ENCODE assay signal across 8 mouse cellular contexts in the genomic region with DNA sequence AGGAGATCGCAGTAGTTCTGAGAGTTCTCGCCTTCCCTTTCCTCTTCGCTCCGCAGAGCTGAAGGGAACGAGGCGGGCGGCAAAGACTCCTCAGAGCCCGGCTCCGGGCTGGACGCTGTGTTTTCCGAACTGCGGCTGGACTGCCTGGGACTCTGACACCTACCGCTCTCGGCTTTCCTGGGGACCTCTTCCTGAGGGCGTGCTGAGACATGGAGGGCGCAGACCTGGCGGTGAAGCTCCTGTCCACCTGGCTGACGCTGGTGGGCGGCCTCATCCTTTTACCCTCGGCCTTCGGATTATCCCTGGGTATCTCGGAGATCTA. TPM values are rescaled to one million over a fixed set of nuclear protein-coding genes. Genes with fewer than 3 reads are reported as not detected.
DNase-seq lines count a peak whose midpoint lies in the region; ATAC-seq lines count a peak whose summit lies in the region.

No protein-coding gene starts in this region.

- peaks cover 8% of the 10 kb centered on the region; the same call in 1 of the 2 replicates for H3K9me3 ChIP-seq in kidney, embryonic 14.5 days (ENCODE audit: control insufficient read depth, low read length)
- H3K9me3 ChIP-seq in megakaryocyte, embryonic 14.5 days: peaks cover 10% of the 10 kb centered on the region

- peak overlapping the region; percentile 93 for H3K4me2 ChIP-seq in kidney, embryonic 14.5 days (replicated peaks; ENCODE audit: low read depth, low read length)

- peak overlapping the region; percentile 52 for H3K4me3 ChIP-seq in kidney, embryonic 14.5 days (ENCODE audit: low read length)
- H3K4me3 ChIP-seq in megakaryocyte, embryonic 14.5 days (replicated peaks): peak overlapping the region; percentile 93

- peaks cover 28% of the 10 kb centered on the region for H3K27me3 ChIP-seq in kidney, embryonic 14.5 days (ENCODE audit: control insufficient read depth, insufficient read depth, low read length)
- peaks cover 59% of the 10 kb centered on the region for H3K27me3 ChIP-seq in megakaryocyte, embryonic 14.5 days (replicated peaks)

- no peaks in the 10 kb centered on the region for H3K36me3 ChIP-seq in kidney, embryonic 14.5 days (ENCODE audit: control insufficient read depth, insufficient read depth, low read length)
- no peaks in the 10 kb centered on the region for H3K36me3 ChIP-seq in megakaryocyte, embryonic 14.5 days (replicated peaks; ENCODE audit: low read length)

- under 1% methylated on average over 22 of the region's 22 CpGs for WGBS in kidney, embryonic 14.5 days

- peak overlapping the region; percentile 54 for H3K9ac ChIP-seq in kidney, embryonic 14.5 days (ENCODE audit: low read depth, low read length)

- H3K27ac ChIP-seq in kidney, embryonic 14.5 days (ENCODE audit: low read depth, low read length): no peak overlapping the region

- ATAC-seq in kidney, embryonic 14.5 days (ENCODE audit: low FRiP score, low TSS enrichment): 0 out of 2 replicates have a peak, but pooled peaks have one; percentile 14
- peak; percentile 23 to 40; a peak in 3 of 4 replicates for ATAC-seq in hematopoietic stem cell, adult 5-6 weeks (replicated peaks in 1 of 2; ENCODE audit: insufficient read depth in 1 of 2, low FRiP score in 2 of 2, low TSS enrichment in 1 of 2, low read depth in 1 of 2, poor library complexity in 2 of 2, severe bottlenecking in 2 of 2)

- DNase-seq in kidney, postnatal 14 days: no peak
- DNase-seq in R1 (ENCODE audit: low read depth, low spot score): peak; percentile 59
- DNase-seq in layer of hippocampus, adult 11-12 months (ENCODE audit: low spot score): no peak
- DNase-seq in urinary bladder, adult 2 months (ENCODE audit: low spot score): no peak
- no peak for DNase-seq in ovary, adult 18-20 months (ENCODE audit: low spot score)

- 0 out of 2 replicates have a peak, but pooled peaks cover 5% of the 10 kb centered on the region for H3K4me1 ChIP-seq in kidney, embryonic 14.5 days (ENCODE audit: control insufficient read depth, insufficient read depth, low read length)
- H3K4me1 ChIP-seq in megakaryocyte, embryonic 14.5 days: peaks cover 22% of the 10 kb centered on the region

RNA-seq across cellular contexts. Expression of a gene that starts 1.0 kb away (rescaled TPM):
- 0.42 and 0.49 TPM in 2 replicates for polyA plus RNA-seq in kidney, embryonic 14.5 days (2014; fragmentation: Nextera tagmentation; extraction: Ambion mirVana)
- 0.81 and 0.94 TPM in 2 replicates for total RNA-seq in hematopoietic stem cell, adult 5-6 weeks (2017)
- polyA plus RNA-seq in megakaryocyte, embryonic 14.5 days (2012; ENCODE audit: insufficient read depth, low replicate concordance): not detected in 2 replicates
- 7.2 and 8.9 TPM in 2 replicates for polyA plus RNA-seq in urinary bladder, adult 2 months (2012; rRNA removed)

RNA-seq across cellular contexts. Expression of a gene that starts 25.8 kb away (rescaled TPM):
- 31.5 and 33.8 TPM in 2 replicates for polyA plus RNA-seq in kidney, embryonic 14.5 days (2014; fragmentation: Nextera tagmentation; extraction: Ambion mirVana)
- 51.8 and 54.5 TPM in 2 replicates for total RNA-seq in hematopoietic stem cell, adult 5-6 weeks (2017)
- 2.9 TPM in 1 of 2 replicates, not detected in the other for polyA plus RNA-seq in megakaryocyte, embryonic 14.5 days (2012; ENCODE audit: insufficient read depth, low replicate concordance)
- polyA plus RNA-seq in urinary bladder, adult 2 months (2012; rRNA removed): 15.9 and 17.9 TPM in 2 replicates

RNA-seq across cellular contexts. Expression of a gene that starts 48.1 kb away (rescaled TPM):
- 168 and 209 TPM in 2 replicates for polyA plus RNA-seq in kidney, embryonic 14.5 days (2014; fragmentation: Nextera tagmentation; extraction: Ambion mirVana)
- total RNA-seq in hematopoietic stem cell, adult 5-6 weeks (2017): 78.1 and 114 TPM in 2 replicates
- 6.1 TPM in 1 of 2 replicates, not detected in the other for polyA plus RNA-seq in megakaryocyte, embryonic 14.5 days (2012; ENCODE audit: insufficient read depth, low replicate concordance)
- polyA plus RNA-seq in urinary bladder, adult 2 months (2012; rRNA removed): 46.5 and 47.4 TPM in 2 replicates

RNA-seq across cellular contexts. Expression of a gene that starts 48.2 kb away (rescaled TPM):
- polyA plus RNA-seq in kidney, embryonic 14.5 days (2014; fragmentation: Nextera tagmentation; extraction: Ambion mirVana): 19.5 and 22.4 TPM in 2 replicates
- 20.6 and 29.9 TPM in 2 replicates for total RNA-seq in hematopoietic stem cell, adult 5-6 weeks (2017)
- 2.8 TPM in 1 of 2 replicates, not detected in the other for polyA plus RNA-seq in megakaryocyte, embryonic 14.5 days (2012; ENCODE audit: insufficient read depth, low replicate concordance)
- polyA plus RNA-seq in urinary bladder, adult 2 months (2012; rRNA removed): 12.8 and 13.6 TPM in 2 replicates
